Mouse (Mus musculus) ES-Bruce4 (cell line): Measurements from ENCODE around the gene Slc4a2. TPM values are rescaled to one million over a fixed set of nuclear protein-coding genes. Genes with fewer than 3 reads are reported as not detected.

Experiments used
- H3K27ac ChIP-seq: 2 replicates; pipeline ENCODE4 v1.5.1; 2012; ENCODE audit warnings: low read length, inconsistent platforms; ENCODE audit not compliant: insufficient read depth
- H3K27me3 ChIP-seq: 2 replicates; pipeline ENCODE4 v1.6.1; 2012; ENCODE audit warnings: mild to moderate bottlenecking, low read length, inconsistent platforms; ENCODE audit not compliant: control insufficient read depth, poor library complexity, insufficient read depth, severe bottlenecking
- H3K36me3 ChIP-seq: 2 replicates; pipeline ENCODE4 v1.6.1; 2012; ENCODE audit warnings: inconsistent platforms, mild to moderate bottlenecking, low read length, moderate library complexity; ENCODE audit not compliant: control insufficient read depth, poor library complexity, insufficient read depth, severe bottlenecking
- H3K4me1 ChIP-seq: one replicate; pipeline ENCODE4 v1.8.1; 2011; ENCODE audit warnings: low read length; ENCODE audit not compliant: control insufficient read depth, insufficient read depth
- H3K4me3 ChIP-seq: 2 replicates; pipeline ENCODE4 v1.5.1; 2011; ENCODE audit warnings: low read depth, mild to moderate bottlenecking, low read length
- H3K9ac ChIP-seq: 2 replicates; pipeline ENCODE4 v1.6.1; 2012; ENCODE audit warnings: low read depth, mild to moderate bottlenecking, inconsistent platforms; ENCODE audit not compliant: poor library complexity, severe bottlenecking
- H3K9me3 ChIP-seq: replicated peaks from 2 replicates; pipeline ENCODE4 v1.6.1; 2012; ENCODE audit warnings: mild to moderate bottlenecking, low read length, inconsistent platforms; ENCODE audit not compliant: control insufficient read depth, poor library complexity, insufficient read depth, severe bottlenecking
- CTCF ChIP-seq: IDR thresholded peaks from one replicate; pipeline ENCODE4 v1.8.1; 2011; ENCODE audit warnings: low read depth, low read length
- EP300 ChIP-seq: IDR thresholded peaks from 2 replicates; pipeline ENCODE4 v1.6.1; 2011; ENCODE audit warnings: low read depth, low read length; ENCODE audit not compliant: insufficient read depth
- POLR2A ChIP-seq: IDR thresholded peaks from one replicate; pipeline ENCODE4 v1.8.1; 2011; ENCODE audit warnings: low read length; ENCODE audit not compliant: insufficient read depth
- polyA plus RNA-seq: library from polyadenylated mRNA; stranded (reverse); fragments of >200 nt; gene quantifications from 2 replicates; pipeline ENCODE4 v1.2.4, GENCODE M21; 2011; ENCODE audit warnings: low read depth; ENCODE audit not compliant: missing spikeins, insufficient read depth, insufficient read length

Slc4a2 gene
- polyA plus RNA-seq, 1 experiment, result 11.3 TPM

DNA sequence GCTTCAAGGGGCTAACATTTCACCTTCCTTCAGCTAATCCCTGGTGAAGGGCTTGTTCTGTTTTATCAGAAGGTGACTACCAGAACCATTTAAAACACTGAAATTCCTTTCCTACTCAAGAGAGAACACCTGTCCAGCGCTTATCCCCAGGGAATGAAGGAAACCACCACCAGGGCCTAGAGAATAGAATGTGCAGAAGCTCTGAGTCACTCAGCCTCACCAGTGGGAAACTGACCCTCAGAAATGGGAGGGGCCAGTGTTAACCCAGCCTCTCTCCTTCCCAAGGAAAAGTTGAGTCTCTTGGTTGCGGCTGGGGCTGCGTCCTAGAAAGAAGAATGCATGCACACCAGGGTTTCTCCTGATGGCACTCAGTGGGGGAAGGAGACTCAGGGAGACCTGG, 31.4 kb downstream of the Slc4a2 start:
- Histone ChIP-seq H3K27ac (no peak overlapping the region), H3K9me3 (no peaks in the 10 kb centered on the region), H3K9ac (no peak overlapping the region), H3K36me3 (no peaks in the 10 kb centered on the region), H3K27me3 (no peaks in the 10 kb centered on the region), H3K4me3 (no peak overlapping the region), H3K4me1 (peaks cover 6% of the 10 kb centered on the region)
- no peak for TF ChIP-seq CTCF
- TF ChIP-seq POLR2A, result no peak
- TF ChIP-seq EP300, result no peak

DNA sequence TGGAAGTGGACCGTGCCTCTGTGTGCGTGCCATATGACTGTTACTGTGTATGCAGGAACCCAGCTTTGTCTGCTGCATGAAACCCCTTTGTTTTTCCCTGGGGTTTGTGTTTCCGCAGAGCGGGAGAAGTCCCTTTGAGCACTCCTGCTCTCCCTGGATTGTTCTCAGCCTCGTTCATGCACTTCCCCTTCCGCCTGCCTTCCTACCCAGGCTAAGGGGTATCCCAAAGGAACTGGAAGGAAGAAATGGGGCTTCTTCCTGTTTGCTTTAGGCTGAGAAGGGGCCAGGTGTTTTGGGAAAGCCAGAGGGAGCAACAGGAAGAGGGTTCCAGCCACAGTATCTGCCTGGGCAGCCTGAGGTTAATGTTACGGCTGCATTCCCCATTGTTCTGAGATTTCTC, 32.0 kb downstream of the Slc4a2 start:
- Histone ChIP-seq H3K27me3 (no peaks in the 10 kb centered on the region), H3K27ac (no peak overlapping the region), H3K4me3 (no peak overlapping the region), H3K36me3 (no peaks in the 10 kb centered on the region), H3K9ac (no peak overlapping the region), H3K4me1 (peaks cover 6% of the 10 kb centered on the region), H3K9me3 (no peaks in the 10 kb centered on the region)
- TF ChIP-seq EP300, result no peak
- TF ChIP-seq CTCF, result no peak
- no peak for TF ChIP-seq POLR2A

DNA sequence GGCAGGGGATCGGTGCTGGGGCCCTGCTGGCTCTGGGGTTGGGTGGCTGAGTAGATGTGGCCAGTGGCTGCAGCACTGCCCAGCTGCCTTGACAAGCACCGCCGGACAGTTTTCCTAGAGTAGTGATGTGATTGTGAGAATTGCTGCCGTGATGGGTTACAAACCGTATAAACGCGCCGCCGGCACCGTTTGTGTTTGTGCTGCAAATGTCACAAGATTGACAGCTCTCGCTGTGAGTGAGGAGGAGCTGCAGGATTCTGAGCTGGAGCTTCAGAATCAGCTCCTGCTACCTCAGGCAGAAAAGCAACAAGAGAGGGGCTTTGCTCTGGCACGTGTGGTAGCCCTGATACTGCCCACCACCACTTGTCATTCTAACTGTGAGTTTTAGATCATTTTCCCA, 43.1 kb downstream of the Slc4a2 start:
- Histone ChIP-seq H3K9me3 (no peaks in the 10 kb centered on the region), H3K4me3 (no peak overlapping the region)

DNA sequence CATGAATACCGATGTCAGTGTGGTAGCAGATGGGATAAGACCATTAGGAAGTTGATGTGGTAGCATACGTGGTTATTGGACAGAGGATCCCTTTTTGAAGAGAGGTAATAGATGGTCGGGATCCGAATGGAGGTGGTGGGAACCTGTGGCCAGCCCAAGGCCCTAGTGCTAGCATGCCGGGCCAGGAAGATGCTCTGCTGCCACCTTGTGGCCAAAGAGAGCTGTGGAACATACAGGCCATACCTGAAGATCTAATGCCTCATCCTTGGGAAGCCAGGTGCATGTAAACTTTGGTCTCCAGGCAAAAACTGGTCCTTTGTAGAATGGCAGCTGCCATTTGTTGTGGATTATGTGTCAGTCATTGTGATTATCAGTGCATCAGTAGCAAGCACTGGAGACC, 47.0 kb downstream of the Slc4a2 start:
- no peak overlapping the region for H3K4me3 ChIP-seq
- H3K9ac ChIP-seq, result no peak overlapping the region
- H3K4me1 ChIP-seq, result peaks cover under 1% of the 10 kb centered on the region
- no peaks in the 10 kb centered on the region for H3K36me3 ChIP-seq
- TF ChIP-seq EP300 (no peak), CTCF (peak; percentile 98), POLR2A (no peak)
- no peaks in the 10 kb centered on the region for H3K9me3 ChIP-seq
- H3K27me3 ChIP-seq, result no peaks in the 10 kb centered on the region
- no peak overlapping the region for H3K27ac ChIP-seq

More for the DNA sequence above, 43.1 kb downstream of the Slc4a2 start:
- H3K36me3 ChIP-seq, result no peaks in the 10 kb centered on the region
- TF ChIP-seq EP300, result no peak
- no peak for TF ChIP-seq POLR2A
- no peak for TF ChIP-seq CTCF
- no peaks in the 10 kb centered on the region for H3K4me1 ChIP-seq
- H3K27me3 ChIP-seq, result no peaks in the 10 kb centered on the region
- no peak overlapping the region for H3K9ac ChIP-seq
- no peak overlapping the region for H3K27ac ChIP-seq

DNA sequence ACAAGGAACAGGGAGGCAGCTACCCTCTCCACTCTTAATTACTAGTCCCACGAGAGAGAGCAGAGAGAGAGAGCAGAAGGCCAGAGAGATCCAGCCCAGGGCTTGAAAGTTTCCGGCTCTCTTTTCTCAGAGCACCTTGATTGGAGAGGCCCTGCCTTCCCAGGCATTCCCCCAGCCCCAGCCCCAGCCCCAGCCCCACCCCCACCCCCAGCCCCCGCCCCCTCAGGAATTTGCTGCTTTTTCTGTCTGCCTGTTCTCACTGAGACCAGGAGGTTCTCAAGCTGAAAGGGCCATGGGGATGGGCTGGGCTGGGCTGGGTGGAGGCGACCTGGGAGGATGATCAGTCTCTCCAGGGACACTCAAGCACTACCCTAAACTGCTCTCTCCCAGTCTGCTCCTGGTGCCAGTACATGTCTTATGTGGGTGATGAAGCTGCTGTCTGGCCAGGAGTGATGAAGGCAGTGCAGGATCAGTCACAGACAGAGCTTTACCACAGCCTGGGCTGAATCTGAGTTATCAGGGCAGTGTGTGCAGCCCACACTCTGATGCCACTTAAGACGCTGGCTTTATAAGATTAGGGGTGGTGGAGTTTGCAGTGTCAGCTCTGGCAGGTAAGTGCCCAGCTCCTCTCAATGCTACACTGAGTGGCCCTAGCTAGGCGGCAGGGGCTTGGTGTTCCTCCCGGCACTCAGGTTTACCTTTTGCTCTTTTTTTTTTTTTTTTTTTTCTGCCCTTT, 49.4 kb downstream of the Slc4a2 start:
- no peak overlapping the region for H3K9ac ChIP-seq
- TF ChIP-seq CTCF, result no peak
- no peak for TF ChIP-seq POLR2A
- no peak for TF ChIP-seq EP300

DNA sequence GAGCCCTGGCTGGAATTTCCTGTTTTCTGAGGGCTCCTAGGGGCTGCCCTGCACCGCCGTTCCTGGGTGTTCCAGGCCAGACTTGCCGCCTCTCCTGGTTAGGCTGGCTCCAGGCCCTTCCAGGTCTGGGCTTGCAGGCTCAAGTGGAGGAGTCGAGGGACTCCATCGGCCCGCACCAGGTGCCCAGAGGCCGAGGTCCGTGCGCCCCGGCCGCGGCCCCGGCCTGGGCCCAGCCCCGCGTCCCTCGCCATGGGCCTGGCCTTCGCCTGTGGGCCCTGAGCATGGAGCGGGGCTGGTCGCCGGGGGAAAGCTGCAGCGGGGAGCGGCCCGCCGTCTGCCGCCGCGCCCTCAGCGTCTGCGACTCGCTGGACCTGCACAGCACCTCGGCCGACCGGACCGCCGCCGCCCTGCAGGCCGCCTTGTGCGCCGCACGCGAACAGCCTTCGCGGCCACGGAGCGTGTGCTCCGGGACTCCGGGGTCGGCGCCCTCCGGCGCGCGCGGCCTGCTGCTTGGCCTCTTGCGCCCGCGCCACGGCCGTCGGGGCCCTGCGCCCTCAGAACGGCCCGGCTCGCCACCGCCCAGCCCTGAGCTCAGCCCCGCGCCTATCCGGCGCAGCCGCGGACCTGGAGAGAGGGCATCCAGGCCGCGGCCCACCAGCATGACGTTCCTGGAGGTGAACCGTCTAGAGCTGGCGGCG, 50.5 kb downstream of the Slc4a2 start:
- TF ChIP-seq POLR2A (no peak), CTCF (no peak), EP300 (0 out of 2 replicates have a peak, but pooled peaks have one; percentile 12)
- no peaks in the 10 kb centered on the region for H3K27me3 ChIP-seq
- no peaks in the 10 kb centered on the region for H3K9me3 ChIP-seq
- H3K9ac ChIP-seq, result peak overlapping the region; percentile 83
- H3K4me3 ChIP-seq, result peak overlapping the region; percentile 70
- no peaks in the 10 kb centered on the region; the same call in 1 of the 2 replicates for H3K36me3 ChIP-seq
- H3K27ac ChIP-seq, result no peak overlapping the region
- peaks cover 6% of the 10 kb centered on the region for H3K4me1 ChIP-seq

More for the DNA sequence above, 49.4 kb downstream of the Slc4a2 start:
- H3K27ac ChIP-seq, result peak overlapping the region; percentile 47
- no peaks in the 10 kb centered on the region for H3K27me3 ChIP-seq
- H3K4me3 ChIP-seq, result no peak overlapping the region
- H3K9me3 ChIP-seq, result no peaks in the 10 kb centered on the region
- peaks cover 6% of the 10 kb centered on the region for H3K4me1 ChIP-seq
- H3K36me3 ChIP-seq, result no peaks in the 10 kb centered on the region; the same call in 1 of the 2 replicates
